28 mouse cellular contexts compared by ENCODE assay signal in genomic region chr13:63621301-63621700, GRCm38 (mm10). TPM values are rescaled to one million over a fixed set of nuclear protein-coding genes. Genes with fewer than 3 reads are reported as not detected.
DNase-seq lines count a peak whose midpoint lies in the region; ATAC-seq and TF ChIP-seq lines count a peak whose summit lies in the region.
"Had no signal": no experiment of that assay in that cellular context is flagged by ENCODE, and none has a peak within 500 bp of the region (broad histone marks: within the 10 kb centered on the region; RNA-seq: fewer than 3 reads in every experiment).

No protein-coding gene starts in this region.

- DNase-seq in kidney, postnatal 0 days (ENCODE audit: low spot score), result peak; percentile 25
- DNase-seq in kidney, postnatal 4 days, result no peak
- peak; percentile 77 for DNase-seq in lung, embryonic 14.5 days
- DNase-seq in lung, postnatal 36 days, result no peak
- DNase-seq in 416B (ENCODE audit: low read depth), result peak; percentile 23
- no peak for DNase-seq in MEL (ENCODE audit: low read depth, low spot score)
- DNase-seq in urinary bladder, postnatal 4 days (ENCODE audit: low spot score in 2 of 2), result no peak
- DNase-seq: adrenal gland, adult 2 months; adrenal gland, postnatal 10 days; adrenal gland, postnatal 25 days; B cell, adult 2 months; cerebellum, adult 11 months; cerebellum, adult 18-20 months; cerebellum, adult 8-10 months; cerebellum, adult 9-11 months; cerebellum, postnatal 14 days; cerebellum, postnatal 36 days; embryo, embryonic 11 days had no signal

- 43% methylated on average over 3 of the region's 3 CpGs for WGBS in kidney, postnatal 0 days
- 53% methylated on average over 3 of the region's 3 CpGs for WGBS in lung, embryonic 14.5 days

- no peak for TF ChIP-seq POLR2A in MEL (IDR thresholded peaks at IDR 0.05; ENCODE audit: control insufficient read depth in 1 of 2, insufficient read depth in 1 of 2, low read depth in 1 of 2, low read length in 2 of 2, poor library complexity in 1 of 2)

- H3K9ac ChIP-seq in kidney, postnatal 0 days (ENCODE audit: low read depth, low read length), result no peak overlapping the region
- no peak overlapping the region for H3K9ac ChIP-seq in lung, embryonic 14.5 days
- H3K9ac ChIP-seq in MEL (ENCODE audit: control insufficient read depth, low read depth, low read length, poor library complexity, severe bottlenecking), result no peak overlapping the region
- H3K9ac ChIP-seq: embryonic facial prominence, embryonic 12.5 days; embryonic facial prominence, embryonic 15.5 days; forebrain, embryonic 12.5 days had no signal

- no peak overlapping the region for H3K4me2 ChIP-seq in kidney, postnatal 0 days (ENCODE audit: low read length)
- no peak overlapping the region for H3K4me2 ChIP-seq in lung, embryonic 14.5 days
- H3K4me2 ChIP-seq: embryonic facial prominence, embryonic 12.5 days; embryonic facial prominence, embryonic 15.5 days; forebrain, embryonic 12.5 days had no signal

- no peak for TF ChIP-seq RAD21 in MEL (IDR thresholded peaks at IDR 0.05; ENCODE audit: low read depth, low read length)

- H3K9me3 ChIP-seq in kidney, postnatal 0 days (replicated peaks; ENCODE audit: low read length), result no peaks in the 10 kb centered on the region
- H3K9me3 ChIP-seq in lung, embryonic 14.5 days (ENCODE audit: low read depth, low read length), result no peaks in the 10 kb centered on the region
- H3K9me3 ChIP-seq in MEL (replicated peaks; ENCODE audit: insufficient read depth, low read length), result no peaks in the 10 kb centered on the region
- H3K9me3 ChIP-seq: embryonic facial prominence, embryonic 12.5 days; embryonic facial prominence, embryonic 15.5 days; forebrain, embryonic 10.5 days; forebrain, embryonic 12.5 days; G1E had no signal

- TF ChIP-seq EP300 in MEL (IDR thresholded peaks at IDR 0.05; ENCODE audit: low read depth in 1 of 2, low read length in 2 of 2), result no peak

- no peak overlapping the region for H3K27ac ChIP-seq in kidney, postnatal 0 days
- H3K27ac ChIP-seq in lung, embryonic 14.5 days (ENCODE audit: low read depth), result no peak overlapping the region
- H3K27ac ChIP-seq in MEL (ENCODE audit: control insufficient read depth, low read depth, low read length), result no peak overlapping the region
- H3K27ac ChIP-seq: embryonic facial prominence, embryonic 12.5 days; embryonic facial prominence, embryonic 15.5 days; forebrain, embryonic 10.5 days; forebrain, embryonic 12.5 days had no signal

- H3K27me3 ChIP-seq in kidney, postnatal 0 days (ENCODE audit: insufficient read depth, low read length), result no peaks in the 10 kb centered on the region
- no peaks in the 10 kb centered on the region for H3K27me3 ChIP-seq in lung, embryonic 14.5 days (ENCODE audit: insufficient read depth, low read length)
- H3K27me3 ChIP-seq in MEL (ENCODE audit: control insufficient read depth in 1 of 2, insufficient read depth in 2 of 2, low read length in 2 of 2), result peaks cover 0 to 5% of the 10 kb centered on the region in 2 experiments; a peak in 3 of 4 replicates
- H3K27me3 ChIP-seq: CH12.LX; embryonic facial prominence, embryonic 12.5 days; embryonic facial prominence, embryonic 15.5 days had no signal

- H3K36me3 ChIP-seq in kidney, postnatal 0 days (ENCODE audit: insufficient read depth, low read length), result no peaks in the 10 kb centered on the region
- no peaks in the 10 kb centered on the region for H3K36me3 ChIP-seq in lung, embryonic 14.5 days (ENCODE audit: insufficient read depth)
- H3K36me3 ChIP-seq in MEL (ENCODE audit: control insufficient read depth in 1 of 2, insufficient read depth in 2 of 2, low read length in 2 of 2), result no peaks in the 10 kb centered on the region
- H3K36me3 ChIP-seq: embryonic facial prominence, embryonic 12.5 days; embryonic facial prominence, embryonic 15.5 days; forebrain, embryonic 10.5 days; forebrain, embryonic 12.5 days; G1E had no signal

- no peak overlapping the region for H3K4me3 ChIP-seq in kidney, postnatal 0 days (replicated peaks; ENCODE audit: low read depth, low read length)
- H3K4me3 ChIP-seq in lung, embryonic 14.5 days (ENCODE audit: low read depth, low read length), result no peak overlapping the region
- H3K4me3 ChIP-seq in MEL (ENCODE audit: control insufficient read depth in 1 of 2, insufficient read depth in 1 of 2, low read depth in 2 of 2, low read length in 2 of 2), result no peak overlapping the region
- H3K4me3 ChIP-seq: embryonic facial prominence, embryonic 12.5 days; embryonic facial prominence, embryonic 15.5 days; erythroblast, embryonic 14.5 days; forebrain, embryonic 10.5 days; forebrain, embryonic 12.5 days had no signal

- H3K4me1 ChIP-seq in kidney, postnatal 0 days (replicated peaks; ENCODE audit: insufficient read depth, low read length), result no peaks in the 10 kb centered on the region
- H3K4me1 ChIP-seq in lung, embryonic 14.5 days (ENCODE audit: insufficient read depth), result peaks cover 4% of the 10 kb centered on the region; the same call in 1 of the 2 replicates
- no peaks in the 10 kb centered on the region for H3K4me1 ChIP-seq in MEL (ENCODE audit: control insufficient read depth in 1 of 2, insufficient read depth in 2 of 2, low read length in 2 of 2)
- H3K4me1 ChIP-seq: embryonic facial prominence, embryonic 12.5 days; embryonic facial prominence, embryonic 15.5 days had no signal

- H3K79me2 ChIP-seq in MEL (ENCODE audit: control insufficient read depth, insufficient read depth, low read length, poor library complexity), result no peaks in the 10 kb centered on the region

- TF ChIP-seq CTCF in kidney, postnatal 0 days (IDR thresholded peaks at IDR 0.05; ENCODE audit: low read depth), result no peak
- TF ChIP-seq CTCF in lung, embryonic 14.5 days (IDR thresholded peaks at IDR 0.05; ENCODE audit: low read depth), result no peak
- no peak for TF ChIP-seq CTCF in MEL (IDR thresholded peaks at IDR 0.05 in 2 of 3, conservative IDR thresholded peaks at IDR 0.05 in 1 of 3; ENCODE audit: control insufficient read depth in 1 of 3, insufficient read depth in 1 of 3, low read depth in 2 of 3, low read length in 3 of 3, poor library complexity in 1 of 3, severe bottlenecking in 1 of 3)

- no peak for ATAC-seq in kidney, postnatal 0 days (replicated peaks; ENCODE audit: low FRiP score, low read depth)
- ATAC-seq in lung, embryonic 14.5 days (ENCODE audit: insufficient read depth), result no peak
- ATAC-seq: CD4-positive, CD25-positive, alpha-beta regulatory T cell, adult 4 months; forebrain, embryonic 14.5 days; forebrain, embryonic 16.5 days had no signal

TF ChIP-seq in MEL, 35 proteins besides CTCF, POLR2A, EP300 and RAD21:
- TF ChIP-seq ZNF384 (IDR thresholded peaks at IDR 0.05; ENCODE audit: low read depth, low read length), result peak; percentile 57
- TF ChIP-seq KAT2A (conservative IDR thresholded peaks at IDR 0.05; ENCODE audit: low read depth, low read length), result no peak

RNA-seq across cellular contexts. Expression of gene Ptch1, which starts 47.9 kb away (rescaled TPM):
- 10.7 and 12.2 TPM in 2 replicates for polyA plus RNA-seq in kidney, postnatal 0 days (2015; fragmentation: Nextera tagmentation; extraction: Ambion mirVana)
- 64.6 and 68.6 TPM in 2 replicates for polyA plus RNA-seq in lung, embryonic 14.5 days (2014; fragmentation: Nextera tagmentation; extraction: Ambion mirVana)
- 7.5 and 9.4 TPM in 2 replicates for total RNA-seq in MEL (2012; rRNA removed)
- 10 to 100 TPM; 23.4 to 79.0 TPM for polyA plus RNA-seq in MEL (2012; ENCODE audit: insufficient read depth in 1 of 2, insufficient read length in 2 of 2, low read depth in 1 of 2, low replicate concordance in 2 of 2, missing spikeins in 1 of 2)

Comparison
In these comparisons a context has a peak if more than half of its experiments do, and no peak if none do; other contexts are left out.
1. DNase-seq: peak in kidney, postnatal 0 days (single experiment), lung, embryonic 14.5 days (single experiment) and 416B (single experiment); none in kidney, postnatal 4 days (0 of 2), lung, postnatal 36 days (single experiment), MEL (single experiment) and urinary bladder, postnatal 4 days (0 of 2).